ENCODE assay signal across 12 mouse cellular contexts in genomic region chr19:45629219-45629618, GRCm38 (mm10). TPM values are rescaled to one million over a fixed set of nuclear protein-coding genes. Genes with fewer than 3 reads are reported as not detected.
DNase-seq lines count a peak whose midpoint lies in the region; ATAC-seq and TF ChIP-seq lines count a peak whose summit lies in the region.
"Had no signal": no experiment of that assay in that cellular context is flagged by ENCODE, and none has a peak within 500 bp of the region (broad histone marks: within the 10 kb centered on the region; RNA-seq: fewer than 3 reads in every experiment).

No protein-coding gene starts in this region.

- H3K9ac ChIP-seq in kidney, embryonic 14.5 days (ENCODE audit: low read depth, low read length), result no peak overlapping the region
- no peak overlapping the region for H3K9ac ChIP-seq in midbrain, embryonic 16.5 days (ENCODE audit: low read depth, low read length)
- H3K9ac ChIP-seq: heart, embryonic 12.5 days; limb, embryonic 12.5 days had no signal

- H3K27ac ChIP-seq in kidney, embryonic 14.5 days (ENCODE audit: low read depth, low read length), result 0 out of 2 replicates have a peak overlapping the region, but pooled peaks have one; percentile 42
- no peak overlapping the region for H3K27ac ChIP-seq in bone marrow, adult 2 months (ENCODE audit: control insufficient read depth, insufficient read depth, low read depth, low read length, poor library complexity)
- H3K27ac ChIP-seq in midbrain, embryonic 16.5 days (ENCODE audit: low read length), result no peak overlapping the region
- H3K27ac ChIP-seq: limb, embryonic 12.5 days had no signal

- no peaks in the 10 kb centered on the region for H3K27me3 ChIP-seq in kidney, embryonic 14.5 days (ENCODE audit: control insufficient read depth, insufficient read depth, low read length)
- H3K27me3 ChIP-seq in midbrain, embryonic 16.5 days (ENCODE audit: control insufficient read depth, insufficient read depth, low read depth, low read length), result no peaks in the 10 kb centered on the region
- H3K27me3 ChIP-seq: heart, embryonic 12.5 days; limb, embryonic 12.5 days had no signal

- H3K4me1 ChIP-seq in kidney, embryonic 14.5 days (ENCODE audit: control insufficient read depth, insufficient read depth, low read length), result 0 out of 2 replicates have a peak, but pooled peaks cover 4% of the 10 kb centered on the region
- H3K4me1 ChIP-seq in bone marrow, adult 2 months (ENCODE audit: control insufficient read depth, insufficient read depth, low read length), result peaks cover 2% of the 10 kb centered on the region; the same call in 1 of the 2 replicates
- no peaks in the 10 kb centered on the region for H3K4me1 ChIP-seq in midbrain, embryonic 16.5 days (ENCODE audit: control insufficient read depth, insufficient read depth, low read length)

- peak; percentile 7; the same call in 1 of the 2 replicates for TF ChIP-seq CTCF in bone marrow, adult 2 months (IDR thresholded peaks at IDR 0.05; ENCODE audit: control insufficient read depth, insufficient read depth, low read length)

- WGBS in kidney, embryonic 14.5 days, result 90% methylated on average over 3 of the region's 3 CpGs
- WGBS in bone marrow, adult 2 months, result 95% methylated on average over 3 of the region's 3 CpGs
- WGBS in midbrain, embryonic 16.5 days, result 98% methylated on average over 3 of the region's 3 CpGs

- no peaks in the 10 kb centered on the region for H3K9me3 ChIP-seq in kidney, embryonic 14.5 days (ENCODE audit: control insufficient read depth, low read length)
- no peaks in the 10 kb centered on the region for H3K9me3 ChIP-seq in midbrain, embryonic 16.5 days (replicated peaks; ENCODE audit: control insufficient read depth, low read length, poor library complexity, severe bottlenecking)
- H3K9me3 ChIP-seq: heart, embryonic 12.5 days; limb, embryonic 12.5 days had no signal

- H3K4me2 ChIP-seq in kidney, embryonic 14.5 days (replicated peaks; ENCODE audit: low read depth, low read length), result no peak overlapping the region
- H3K4me2 ChIP-seq in midbrain, embryonic 16.5 days (ENCODE audit: low read length), result no peak overlapping the region
- H3K4me2 ChIP-seq: heart, embryonic 12.5 days; limb, embryonic 12.5 days had no signal

- peaks cover 1% of the 10 kb centered on the region; the same call in 1 of the 2 replicates for H3K36me3 ChIP-seq in kidney, embryonic 14.5 days (ENCODE audit: control insufficient read depth, insufficient read depth, low read length)
- H3K36me3 ChIP-seq in midbrain, embryonic 16.5 days (ENCODE audit: control insufficient read depth, insufficient read depth, low read length), result peaks cover 12% of the 10 kb centered on the region

- TF ChIP-seq POLR2A in bone marrow, adult 2 months (IDR thresholded peaks at IDR 0.05; ENCODE audit: borderline replicate concordance, control insufficient read depth, low read depth, low read length), result no peak

- DNase-seq in kidney, postnatal 14 days, result no peak
- DNase-seq in A20 (ENCODE audit: low read depth, low spot score), result peak; percentile 36
- peak; percentile 37 for DNase-seq in lung, postnatal 36 days
- no peak for DNase-seq in testis, postnatal 10 days (ENCODE audit: low spot score)
- DNase-seq in layer of hippocampus, adult 9-10 months (ENCODE audit: low spot score), result no peak
- DNase-seq: embryo, embryonic 11 days had no signal

- 0 out of 2 replicates have a peak, but pooled peaks have one; percentile 56 for ATAC-seq in kidney, embryonic 14.5 days (ENCODE audit: low FRiP score, low TSS enrichment)
- ATAC-seq in midbrain, embryonic 16.5 days, result no peak
- ATAC-seq: forebrain, embryonic 14.5 days had no signal

- no peak overlapping the region for H3K4me3 ChIP-seq in kidney, embryonic 14.5 days (ENCODE audit: low read length)
- no peak overlapping the region for H3K4me3 ChIP-seq in bone marrow, adult 2 months (replicated peaks; ENCODE audit: control insufficient read depth, low read depth, low read length)
- no peak overlapping the region for H3K4me3 ChIP-seq in midbrain, embryonic 16.5 days (ENCODE audit: low read depth, low read length)
- H3K4me3 ChIP-seq: heart, embryonic 12.5 days; limb, embryonic 12.5 days had no signal

RNA-seq across cellular contexts. Expression of gene Fbxw4, which starts 30.9 kb away (rescaled TPM):
- 7.2 and 8.3 TPM in 2 replicates for polyA plus RNA-seq in kidney, embryonic 14.5 days (2014; fragmentation: Nextera tagmentation; extraction: Ambion mirVana)
- 22.4 and 26.2 TPM in 2 replicates for polyA plus RNA-seq in bone marrow, adult 2 months (2011; ENCODE audit: insufficient read depth, insufficient read length, low replicate concordance, missing spikeins)
- 4.2 and 5.6 TPM in 2 replicates for polyA plus RNA-seq in midbrain, embryonic 16.5 days (2015; fragmentation: Nextera tagmentation; extraction: Ambion mirVana)

Comparison
In these comparisons a context has a peak if more than half of its experiments do, and no peak if none do; other contexts are left out.
1. DNase-seq: peak in A20 (single experiment) and lung, postnatal 36 days (single experiment); none in kidney, postnatal 14 days (single experiment), testis, postnatal 10 days (single experiment) and layer of hippocampus, adult 9-10 months (single experiment).